Mouse (Mus musculus) midbrain, embryonic 16.5 days (tissue): ENCODE results near the gene Gm28041. TPM values are rescaled to one million over a fixed set of nuclear protein-coding genes. Genes with fewer than 3 reads are reported as not detected.
"Not testable (repeated sequence)": the region's sequence is repeated elsewhere in the genome, so short reads cannot be mapped to it uniquely, and the experiment has no call there.

Source experiments
- ATAC-seq: fragments of 200-750 bp; cut with Nextera tagmentation; 2 replicates; pipeline ENCODE4 v1.8.0; 2017; ENCODE audit warnings: moderate TSS enrichment
- H3K27ac ChIP-seq: fragments of 300-500 bp; sonication (generic); 2 replicates; pipeline ENCODE4 v1.5.1; 2014; ENCODE audit warnings: mild to moderate bottlenecking, low read length, mixed read lengths
- H3K27me3 ChIP-seq: fragments of 300-500 bp; sonication (generic); 2 replicates; pipeline ENCODE4 v1.6.1; 2014; ENCODE audit warnings: low read depth, low read length, mixed read lengths; ENCODE audit not compliant: control insufficient read depth, insufficient read depth
- H3K36me3 ChIP-seq: fragments of 300-500 bp; sonication (generic); 2 replicates; pipeline ENCODE4 v1.6.1; 2014; ENCODE audit warnings: mild to moderate bottlenecking, low read length, moderate library complexity, mixed read lengths; ENCODE audit not compliant: control insufficient read depth, insufficient read depth
- H3K4me1 ChIP-seq: fragments of 300-500 bp; sonication (generic); 2 replicates; pipeline ENCODE4 v1.6.1; 2014; ENCODE audit warnings: mild to moderate bottlenecking, low read length, mixed read lengths; ENCODE audit not compliant: control insufficient read depth, insufficient read depth
- H3K4me2 ChIP-seq: fragments of 300-500 bp; sonication (generic); 2 replicates; pipeline ENCODE4 v1.6.1; 2014; ENCODE audit warnings: mild to moderate bottlenecking, low read length, mixed read lengths
- H3K4me3 ChIP-seq: fragments of 300-500 bp; sonication (generic); 2 replicates; pipeline ENCODE4 v1.5.1; 2014; ENCODE audit warnings: low read depth, mild to moderate bottlenecking, low read length, moderate library complexity, mixed read lengths
- H3K9ac ChIP-seq: fragments of 300-500 bp; sonication (generic); 2 replicates; pipeline ENCODE4 v1.6.1; 2014; ENCODE audit warnings: low read depth, low read length, mixed read lengths
- H3K9me3 ChIP-seq: fragments of 300-500 bp; sonication (generic); replicated peaks from 2 replicates; pipeline ENCODE4 v1.6.1; 2014; ENCODE audit warnings: mild to moderate bottlenecking, low read length, mixed read lengths; ENCODE audit not compliant: control insufficient read depth, poor library complexity, severe bottlenecking
- WGBS: fragments of 180-500 bp; shearing (Covaris S2); extraction: QIAGEN DNeasy Blood & Tissue Kit; methylation state at CpG from one replicate; pipeline ENCODE4 v1.1.7; 2014; 5-methylcytosine and 5-hydroxymethylcytosine counted together
- polyA plus RNA-seq: library from polyadenylated mRNA; unstranded; fragments of >200 nt; fragmentation: Nextera tagmentation; extraction: Ambion mirVana; gene quantifications from 2 replicates; pipeline ENCODE4 v1.2.1, GENCODE M21; 2015

Gene Gm28041
- 0.31 TPM in 1 of 2 replicates, not detected in the other for polyA plus RNA-seq

- not testable (repeated sequence) for H3K4me1 ChIP-seq, H3K9me3 ChIP-seq, H3K27me3 ChIP-seq, H3K27ac ChIP-seq, H3K36me3 ChIP-seq
- WGBS = 15% methylated on average over 13 of the region's 15 CpGs
- peak within 1 kb of the TSS; percentile 68 for H3K4me2 ChIP-seq
- H3K9ac ChIP-seq = peak within 1 kb of the TSS; percentile 30; the same call in 1 of the 2 replicates
- peak within 1 kb of the TSS; percentile 42 for H3K4me3 ChIP-seq
- peak; percentile 95 for ATAC-seq
Measured at GRCm38 (mm10) chr13:67375050-67375911, at the start of gene Gm28041, which contains the start of gene Zfp456. Gm28041 (minus strand) TSS chr13:67375733. Zfp456 (minus strand) TSS chr13:67375810.

DNA sequence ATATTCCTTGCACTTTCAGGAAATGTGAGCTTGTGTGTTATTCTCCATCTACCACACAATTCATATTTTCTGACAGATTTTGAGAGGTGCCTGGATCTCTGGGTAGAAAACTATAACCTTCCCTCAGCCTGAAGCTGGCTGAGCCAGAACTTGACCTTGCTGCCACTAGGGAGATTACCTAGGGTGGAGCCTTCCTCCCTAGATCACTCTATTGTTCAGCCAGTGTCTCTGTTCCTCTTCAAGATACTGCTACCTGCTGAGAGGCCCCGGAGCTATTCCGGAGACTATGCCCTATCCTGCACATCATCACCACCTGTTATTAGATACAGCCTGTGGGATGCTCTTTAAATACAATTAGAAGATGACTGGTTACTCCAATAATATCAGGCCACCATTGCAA lies 47.0 kb upstream of the Gm28041 start:
- not testable (repeated sequence) for H3K4me3 ChIP-seq, H3K36me3 ChIP-seq, ATAC-seq, H3K4me1 ChIP-seq, H3K9me3 ChIP-seq, H3K9ac ChIP-seq, H3K27ac ChIP-seq, H3K27me3 ChIP-seq, H3K4me2 ChIP-seq
- 74% methylated on average over 2 of the region's 2 CpGs for WGBS

- peak; percentile 89 for ATAC-seq
- H3K9me3 ChIP-seq = no peaks in the 10 kb centered on the region
- no peaks in the 10 kb centered on the region for H3K36me3 ChIP-seq
- H3K4me2 ChIP-seq = peak within 1 kb of the TSS; percentile 94
- no peak within 1 kb of the TSS for H3K27ac ChIP-seq
- peak within 1 kb of the TSS; percentile 76 for H3K4me3 ChIP-seq
- 2% methylated on average over 22 of the region's 22 CpGs for WGBS
- H3K9ac ChIP-seq = peak within 1 kb of the TSS; percentile 69
- no peaks in the 10 kb centered on the region for H3K27me3 ChIP-seq
- H3K4me1 ChIP-seq = peaks cover 7% of the 10 kb centered on the region; the same call in 1 of the 2 replicates
Measured at GRCm38 (mm10) chr13:67421207-67421857, 45.8 kb upstream of the Gm28041 start, which contains the start of gene Zfp459. Zfp459 (minus strand) TSS chr13:67421418.

DNA sequence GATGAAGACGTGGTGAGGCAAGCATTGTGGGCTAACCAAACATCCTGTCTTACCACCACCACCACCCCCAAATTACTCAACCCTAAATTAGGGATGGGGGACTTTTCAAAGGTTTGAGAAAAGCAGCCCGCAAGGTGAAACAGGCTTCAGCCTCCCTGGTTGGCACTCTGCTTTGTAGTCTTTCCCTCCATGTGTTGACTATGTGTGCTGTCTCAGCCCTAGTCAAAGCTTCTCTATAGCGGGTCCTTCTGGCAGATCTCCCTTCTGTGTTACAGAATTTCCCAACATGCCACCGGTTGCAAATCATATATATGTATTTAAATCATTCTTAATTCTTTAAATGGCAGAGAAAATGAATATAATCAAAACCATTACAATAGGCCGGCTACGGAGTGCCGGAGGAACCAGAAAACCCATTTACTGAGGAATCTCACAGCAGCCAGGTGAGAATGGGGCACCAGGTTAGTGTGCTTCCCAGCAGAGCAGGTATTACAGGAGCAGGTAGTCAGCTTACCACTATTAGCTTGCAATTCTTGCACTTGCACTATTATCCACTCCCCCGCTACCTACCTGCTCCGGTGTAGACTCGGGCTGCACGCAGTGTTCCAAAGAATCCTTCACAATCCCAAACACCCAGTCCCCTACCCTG lies 45.1 kb upstream of the Gm28041 start:
- Histone ChIP-seq H3K4me2 (peak overlapping the region; percentile 94), H3K36me3 (no peaks in the 10 kb centered on the region), H3K4me3 (peak overlapping the region; percentile 76), H3K4me1 (peaks cover 7% of the 10 kb centered on the region; the same call in 1 of the 2 replicates), H3K27ac (no peak overlapping the region), H3K27me3 (no peaks in the 10 kb centered on the region), H3K9me3 (no peaks in the 10 kb centered on the region), H3K9ac (peak overlapping the region; percentile 69)
- WGBS = 32% methylated on average over 11 of the region's 11 CpGs
- peak; percentile 85 for ATAC-seq

DNA sequence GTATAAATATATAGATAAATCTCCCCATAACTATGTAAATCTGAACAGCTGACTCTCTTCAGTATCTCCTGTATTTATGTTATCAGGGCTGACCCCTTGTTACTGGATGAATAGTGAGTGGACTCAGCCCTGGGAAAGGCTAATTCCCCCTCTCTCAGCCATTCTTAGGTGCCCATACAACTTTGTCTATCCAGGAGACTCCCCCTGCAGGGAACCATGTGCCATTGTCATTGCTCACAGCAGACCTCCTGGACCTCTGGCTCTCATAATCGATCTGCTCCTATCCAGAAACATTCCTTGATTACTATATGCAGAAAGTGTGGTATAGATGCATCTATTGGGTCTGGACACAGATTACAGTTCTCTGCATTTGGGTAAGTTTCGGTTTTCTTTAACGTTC lies 41.3 kb upstream of the Gm28041 start:
- Histone ChIP-seq H3K27ac (no peak overlapping the region), H3K4me2 (no peak overlapping the region), H3K4me3 (no peak overlapping the region), H3K9me3 (no peaks in the 10 kb centered on the region), H3K36me3 (no peaks in the 10 kb centered on the region), H3K27me3 (no peaks in the 10 kb centered on the region), H3K4me1 (peaks cover 6% of the 10 kb centered on the region; the same call in 1 of the 2 replicates), H3K9ac (no peak overlapping the region)
- WGBS = 91% methylated on average over 3 of the region's 3 CpGs
- no peak for ATAC-seq

GRCm38 (mm10) chr13:67415759-67416158 lies 40.2 kb upstream of the Gm28041 start:
- Histone ChIP-seq H3K9me3 (no peaks in the 10 kb centered on the region), H3K4me2 (no peak overlapping the region), H3K9ac (no peak overlapping the region), H3K27ac (no peak overlapping the region), H3K4me1 (peaks cover 2% of the 10 kb centered on the region; the same call in 1 of the 2 replicates), H3K4me3 (no peak overlapping the region), H3K27me3 (no peaks in the 10 kb centered on the region), H3K36me3 (no peaks in the 10 kb centered on the region)
- 84% methylated on average over 6 of the region's 6 CpGs for WGBS
- ATAC-seq = no peak

DNA sequence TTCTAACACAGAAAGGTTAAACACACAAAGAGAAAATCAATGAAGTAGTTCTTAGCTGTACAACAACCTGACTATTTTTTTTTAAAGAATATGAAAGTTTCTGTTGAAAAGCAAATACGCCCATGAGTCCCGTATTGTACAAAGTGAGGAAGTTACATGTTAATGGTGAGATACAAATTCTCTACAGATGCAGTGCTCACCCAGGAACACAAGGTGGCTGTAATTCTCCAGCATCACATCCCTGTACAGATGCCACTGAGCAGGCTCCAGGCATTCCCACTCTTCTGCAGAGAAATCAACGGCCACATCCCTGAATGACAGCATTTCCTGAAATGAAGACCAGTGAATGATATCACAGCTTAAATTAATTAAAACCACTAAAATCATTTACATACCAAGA lies 38.1 kb upstream of the Gm28041 start:
- H3K9ac ChIP-seq, H3K27me3 ChIP-seq, H3K4me3 ChIP-seq, H3K4me2 ChIP-seq, H3K9me3 ChIP-seq, H3K36me3 ChIP-seq, H3K4me1 ChIP-seq, H3K27ac ChIP-seq, ATAC-seq: not testable (repeated sequence)
- 79% methylated on average over 3 of the region's 3 CpGs for WGBS

DNA sequence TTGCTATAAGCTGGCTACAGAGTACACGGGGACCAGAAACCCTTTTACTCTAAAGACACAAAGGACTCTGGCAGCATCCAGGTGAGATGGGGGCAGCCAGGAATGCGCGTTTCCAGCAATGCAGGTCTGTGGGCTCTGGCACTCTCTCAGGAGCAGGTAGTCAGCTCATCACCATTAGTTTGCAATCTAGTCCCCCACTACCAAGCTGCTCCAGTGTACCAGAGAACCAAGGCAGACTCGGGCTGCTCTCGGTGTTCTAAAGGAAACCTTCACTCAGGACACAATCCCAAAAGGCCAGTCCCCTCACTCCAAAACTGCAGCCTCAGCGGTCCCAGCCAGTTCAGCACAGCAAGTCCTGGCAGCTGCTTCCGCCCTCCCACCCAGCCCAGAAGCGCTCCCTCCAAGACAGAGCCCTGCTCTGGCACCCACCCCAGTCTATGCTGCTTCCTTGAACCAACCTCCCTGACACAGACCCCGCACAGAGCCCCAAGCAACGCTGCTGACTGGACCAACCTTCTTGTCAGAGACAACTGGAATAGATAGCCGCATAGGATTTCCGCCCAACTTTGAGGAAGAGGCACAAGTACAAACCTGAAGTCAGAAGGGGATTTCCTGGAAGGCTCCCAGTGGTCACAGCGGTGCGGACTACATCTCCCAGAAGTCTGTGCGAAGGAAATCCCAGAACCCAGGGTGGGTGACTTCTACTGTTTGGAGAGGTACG lies 23.8 kb upstream of the Gm28041 start, which contains the start of gene Zfp429:
TSS of gene Zfp429 (minus strand) at position 637 of the 721 bp plus-strand sequence.
- H3K4me2 ChIP-seq = peak within 1 kb of the TSS; percentile 48
- H3K27me3 ChIP-seq, H3K9me3 ChIP-seq, H3K27ac ChIP-seq, H3K36me3 ChIP-seq, H3K4me1 ChIP-seq: not testable (repeated sequence)
- 5% methylated on average over 14 of the region's 16 CpGs for WGBS
- peak within 1 kb of the TSS; percentile 68 for H3K9ac ChIP-seq
- H3K4me3 ChIP-seq = peak within 1 kb of the TSS; percentile 49
- peak; percentile 97 for ATAC-seq
